Mouse (Mus musculus) stomach, embryonic 14.5 days (tissue): ENCODE results near the gene Slc22a23. TPM values are rescaled to one million over a fixed set of nuclear protein-coding genes. Genes with fewer than 3 reads are reported as not detected.

ENCODE experiments used
- ATAC-seq: fragments of 200-750 bp; cut with Nextera tagmentation; 2 replicates; pipeline ENCODE4 v1.8.0; 2017; ENCODE audit warnings: low read depth, moderate TSS enrichment; ENCODE audit not compliant: insufficient number of reproducible peaks, insufficient read depth, low FRiP score
- H3K27ac ChIP-seq: fragments of 300-500 bp; sonication (generic); 2 replicates; pipeline ENCODE4 v1.5.1; 2014; ENCODE audit warnings: mild to moderate bottlenecking, low read length, moderate library complexity, mixed read lengths
- H3K27me3 ChIP-seq: fragments of 300-500 bp; sonication (generic); 2 replicates; pipeline ENCODE4 v1.6.1; 2014; ENCODE audit warnings: low read length, control low read depth, mixed read lengths; ENCODE audit not compliant: control insufficient read depth, insufficient read depth
- H3K36me3 ChIP-seq: fragments of 300-500 bp; sonication (generic); 2 replicates; pipeline ENCODE4 v1.6.1; 2014; ENCODE audit warnings: mild to moderate bottlenecking, control low read depth, low read length, moderate library complexity, mixed read lengths; ENCODE audit not compliant: control insufficient read depth, insufficient read depth
- H3K4me1 ChIP-seq: fragments of 300-500 bp; sonication (generic); 2 replicates; pipeline ENCODE4 v1.6.1; 2014; ENCODE audit warnings: low read length, control low read depth, mixed read lengths; ENCODE audit not compliant: control insufficient read depth, insufficient read depth
- H3K4me2 ChIP-seq: fragments of 300-500 bp; sonication (generic); replicated peaks from 2 replicates; pipeline ENCODE4 v1.6.1; 2014; ENCODE audit warnings: low read depth, low read length, control low read depth
- H3K4me3 ChIP-seq: fragments of 300-500 bp; sonication (generic); 2 replicates; pipeline ENCODE4 v1.5.1; 2014; ENCODE audit warnings: low read depth, low read length, control low read depth
- H3K9ac ChIP-seq: fragments of 300-500 bp; sonication (generic); replicated peaks from 2 replicates; pipeline ENCODE4 v1.6.1; 2014; ENCODE audit warnings: low read depth, mild to moderate bottlenecking, control low read depth, low read length, moderate library complexity, mixed read lengths
- H3K9me3 ChIP-seq: fragments of 300-500 bp; sonication (generic); 2 replicates; pipeline ENCODE4 v1.6.1; 2016; ENCODE audit warnings: low read depth, low read length, control low read depth; ENCODE audit not compliant: control insufficient read depth
- WGBS: fragments of 180-500 bp; shearing (Covaris S2); extraction: QIAGEN DNeasy Blood & Tissue Kit; methylation state at CpG from one replicate; pipeline ENCODE4 v1.1.7; 2014; 5-methylcytosine and 5-hydroxymethylcytosine counted together
- polyA plus RNA-seq: library from polyadenylated mRNA; unstranded; fragments of >200 nt; fragmentation: Nextera tagmentation; extraction: Ambion mirVana; gene quantifications from 2 replicates; pipeline ENCODE4 v1.2.1, GENCODE M21; 2014

Gene Slc22a23
- polyA plus RNA-seq, 1 experiment from 2014 or later, result 4.9 TPM

DNA sequence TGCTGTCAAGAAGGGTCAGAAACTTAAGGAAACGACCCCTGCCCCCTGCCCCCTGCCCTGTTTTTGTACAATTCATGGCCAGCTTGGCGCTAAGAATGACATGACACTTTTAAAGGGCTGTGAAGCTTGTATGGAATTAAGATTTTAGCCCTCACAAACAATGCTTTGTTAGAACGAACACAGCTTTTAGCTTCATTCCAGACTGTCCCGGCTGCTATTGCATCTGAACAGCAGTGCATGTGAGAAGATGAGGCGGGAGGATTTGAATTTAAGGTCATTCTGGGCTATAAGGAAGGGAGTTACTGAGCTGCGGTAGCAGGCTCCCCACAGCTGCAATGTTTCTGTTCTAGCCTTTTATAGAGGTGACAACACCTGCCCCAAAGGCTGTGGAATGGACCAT, 96.9 kb downstream of the Slc22a23 start:
- Histone ChIP-seq H3K36me3 (no peaks in the 10 kb centered on the region), H3K9me3 (no peaks in the 10 kb centered on the region), H3K27ac (no peak overlapping the region; the same call in 1 of the 2 replicates), H3K4me2 (no peak overlapping the region), H3K27me3 (no peaks in the 10 kb centered on the region), H3K4me3 (no peak overlapping the region), H3K9ac (no peak overlapping the region), H3K4me1 (peaks cover 19% of the 10 kb centered on the region)
- 44% methylated on average over 6 of the region's 6 CpGs for WGBS
- ATAC-seq, result no peak

DNA sequence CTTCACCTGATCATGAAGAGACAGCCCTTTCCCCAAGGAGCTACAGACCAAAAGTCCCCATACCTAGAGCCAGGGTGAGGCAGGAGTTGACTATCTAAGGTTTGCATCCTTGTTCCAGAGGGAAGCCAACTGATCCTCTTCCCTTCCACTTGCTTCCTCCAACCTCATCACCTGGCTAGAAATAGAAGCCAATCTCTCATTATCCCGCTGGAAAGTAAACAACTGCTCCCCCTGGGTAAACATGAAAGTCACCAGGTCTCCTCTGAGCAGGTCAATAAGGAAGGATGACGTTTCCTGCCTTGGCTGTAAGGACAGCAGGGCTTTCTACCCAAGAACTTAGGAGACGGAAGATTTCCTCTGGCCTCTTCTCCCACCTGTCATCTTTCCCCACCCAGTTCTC, 98.2 kb downstream of the Slc22a23 start:
- Histone ChIP-seq H3K27me3 (no peaks in the 10 kb centered on the region), H3K36me3 (no peaks in the 10 kb centered on the region), H3K4me3 (no peak overlapping the region), H3K9ac (no peak overlapping the region), H3K9me3 (no peaks in the 10 kb centered on the region), H3K27ac (no peak overlapping the region), H3K4me1 (peaks cover 22% of the 10 kb centered on the region), H3K4me2 (no peak overlapping the region)
- no peak for ATAC-seq
- 45% methylated on average over 3 of the region's 3 CpGs for WGBS

DNA sequence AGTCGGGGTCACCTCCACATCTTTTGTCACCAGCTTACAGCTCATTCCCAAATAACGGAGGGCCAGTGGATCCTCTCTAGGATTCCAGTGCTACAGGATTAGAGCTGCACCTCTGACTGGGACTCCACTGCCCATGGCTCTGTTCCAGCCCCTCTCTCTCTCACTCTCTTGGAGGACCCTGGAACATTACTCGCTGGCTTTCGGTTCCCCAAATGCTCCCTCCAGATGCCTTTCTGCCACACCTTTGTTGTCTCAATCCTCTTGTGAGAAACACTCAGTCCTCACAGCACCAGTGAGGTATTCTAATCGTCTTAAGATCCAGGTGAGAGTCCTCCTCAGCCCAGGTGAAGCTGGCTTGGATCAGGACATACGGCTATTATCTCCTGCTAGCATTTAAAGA, 99.8 kb downstream of the Slc22a23 start:
- no peak for ATAC-seq
- Histone ChIP-seq H3K4me2 (no peak overlapping the region), H3K9me3 (no peaks in the 10 kb centered on the region), H3K9ac (no peak overlapping the region), H3K4me1 (peaks cover 22% of the 10 kb centered on the region), H3K4me3 (no peak overlapping the region), H3K27me3 (no peaks in the 10 kb centered on the region), H3K27ac (no peak overlapping the region), H3K36me3 (no peaks in the 10 kb centered on the region)
- 73% methylated on average over 6 of the region's 6 CpGs for WGBS

DNA sequence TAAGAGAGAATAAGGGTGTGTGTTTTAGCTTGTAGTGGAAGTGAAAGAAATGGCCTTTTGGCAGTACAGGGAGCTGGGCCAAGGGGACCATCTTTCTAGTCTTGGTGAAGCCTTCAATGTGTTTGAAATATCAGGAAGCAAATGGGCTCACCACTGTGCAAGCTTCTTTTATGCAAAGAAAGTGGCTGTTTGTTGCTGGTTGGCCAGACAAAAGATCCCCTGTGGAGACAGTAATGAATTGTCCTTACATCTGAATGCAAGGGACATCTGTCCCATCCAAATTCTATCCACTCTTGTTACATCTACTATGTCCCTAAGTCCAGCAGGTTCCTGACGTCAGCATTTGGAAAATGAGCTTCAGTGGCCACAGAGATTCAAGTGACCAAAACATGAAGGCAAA, 100.8 kb downstream of the Slc22a23 start:
- Histone ChIP-seq H3K27me3 (no peaks in the 10 kb centered on the region), H3K9ac (no peak overlapping the region), H3K27ac (no peak overlapping the region), H3K36me3 (no peaks in the 10 kb centered on the region), H3K4me3 (no peak overlapping the region), H3K4me2 (no peak overlapping the region), H3K4me1 (peaks cover 20% of the 10 kb centered on the region), H3K9me3 (no peaks in the 10 kb centered on the region)
- no peak for ATAC-seq
- 63% methylated on average over 1 of the region's 1 CpGs for WGBS

DNA sequence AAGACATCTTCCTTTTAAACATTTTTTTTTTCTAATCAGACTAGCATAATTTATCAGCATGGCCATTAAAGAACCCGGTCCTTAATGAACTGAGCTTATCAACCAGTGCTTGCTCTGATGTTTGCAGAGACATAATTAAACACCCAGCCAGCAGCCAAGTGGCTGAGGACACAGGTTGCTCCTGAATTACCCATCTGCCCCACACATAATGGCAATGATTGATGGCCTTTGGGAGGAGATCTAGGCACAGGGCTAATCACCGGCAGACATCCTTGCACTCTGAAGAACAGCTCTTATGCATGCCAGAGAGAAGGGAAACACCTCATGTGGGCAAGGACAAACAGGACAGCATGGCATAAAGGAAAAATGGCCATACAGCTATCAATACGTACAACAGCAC, 102.8 kb downstream of the Slc22a23 start:
- H3K27ac ChIP-seq, result no peak overlapping the region
- no peaks in the 10 kb centered on the region for H3K9me3 ChIP-seq
- H3K4me1 ChIP-seq, result peaks cover 14% of the 10 kb centered on the region
- H3K9ac ChIP-seq, result no peak overlapping the region
- H3K27me3 ChIP-seq, result no peaks in the 10 kb centered on the region
- WGBS, result 22% methylated on average over 3 of the region's 3 CpGs
- H3K4me3 ChIP-seq, result no peak overlapping the region
- H3K36me3 ChIP-seq, result no peaks in the 10 kb centered on the region
- no peak for ATAC-seq
- no peak overlapping the region for H3K4me2 ChIP-seq

DNA sequence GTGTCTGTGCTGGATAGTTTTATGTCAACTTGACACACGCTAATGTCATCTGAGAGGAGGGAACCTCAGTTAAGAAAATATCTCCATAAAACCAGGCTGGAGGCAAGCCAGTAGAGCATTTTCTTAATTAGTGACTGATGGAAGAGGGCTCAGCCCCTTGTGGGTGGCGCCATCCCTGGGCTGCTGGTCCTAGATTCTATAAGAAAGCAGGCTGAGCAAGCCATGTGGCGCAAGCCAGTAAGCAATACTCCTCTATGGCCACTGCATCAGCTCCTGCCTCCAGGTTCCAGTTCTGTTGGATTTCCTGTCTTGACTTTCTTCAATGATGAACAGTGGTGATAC, 104.9 kb downstream of the Slc22a23 start:
- Histone ChIP-seq H3K9me3 (no peaks in the 10 kb centered on the region), H3K36me3 (no peaks in the 10 kb centered on the region), H3K27ac (no peak overlapping the region), H3K9ac (no peak overlapping the region), H3K4me3 (no peak overlapping the region), H3K4me1 (peaks cover 14% of the 10 kb centered on the region), H3K4me2 (no peak overlapping the region), H3K27me3 (no peaks in the 10 kb centered on the region)
- 82% methylated on average over 3 of the region's 3 CpGs for WGBS
- ATAC-seq, result no peak

DNA sequence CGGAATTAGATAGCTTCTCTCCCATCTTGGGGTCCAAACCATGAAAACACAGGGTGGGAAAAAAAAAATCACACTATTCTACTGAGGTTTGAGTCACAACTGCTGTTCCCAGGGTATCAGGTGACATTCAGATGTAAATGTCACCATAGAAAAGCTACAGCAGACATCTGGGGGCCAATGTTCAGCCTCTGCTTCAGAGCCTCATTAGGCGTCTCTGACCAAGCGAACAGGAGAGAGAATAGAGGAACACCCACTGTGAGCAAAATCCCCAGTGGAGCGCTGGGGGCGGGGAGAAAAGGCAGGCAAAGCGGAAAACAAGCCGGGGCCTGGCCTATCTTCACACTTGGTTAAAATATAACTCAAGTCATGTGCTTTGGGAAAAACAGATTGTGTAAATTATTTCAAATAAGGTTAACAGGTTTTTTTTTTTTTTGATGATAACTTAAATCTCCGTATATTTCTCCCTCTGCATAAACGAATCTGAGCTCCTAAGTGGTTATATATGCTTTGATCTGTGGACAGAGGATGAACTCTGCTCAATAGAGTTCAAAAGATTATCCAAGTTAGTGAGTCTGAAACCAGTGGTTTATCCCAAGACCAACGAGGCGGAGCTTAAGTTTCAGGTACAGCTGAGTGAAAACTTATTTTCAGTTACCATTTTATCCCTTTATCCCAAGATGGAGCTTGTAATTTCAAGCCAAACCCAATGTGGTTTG, 105.5 kb downstream of the Slc22a23 start:
- H3K27me3 ChIP-seq, result no peaks in the 10 kb centered on the region
- H3K4me2 ChIP-seq, result no peak overlapping the region; the same call in 1 of the 2 replicates
- no peaks in the 10 kb centered on the region for H3K36me3 ChIP-seq
- ATAC-seq, result no peak
- H3K9me3 ChIP-seq, result no peaks in the 10 kb centered on the region
- no peak overlapping the region for H3K4me3 ChIP-seq
- H3K4me1 ChIP-seq, result peaks cover 14% of the 10 kb centered on the region
- WGBS, result 34% methylated on average over 11 of the region's 11 CpGs
- H3K9ac ChIP-seq, result no peak overlapping the region
- H3K27ac ChIP-seq, result no peak overlapping the region

DNA sequence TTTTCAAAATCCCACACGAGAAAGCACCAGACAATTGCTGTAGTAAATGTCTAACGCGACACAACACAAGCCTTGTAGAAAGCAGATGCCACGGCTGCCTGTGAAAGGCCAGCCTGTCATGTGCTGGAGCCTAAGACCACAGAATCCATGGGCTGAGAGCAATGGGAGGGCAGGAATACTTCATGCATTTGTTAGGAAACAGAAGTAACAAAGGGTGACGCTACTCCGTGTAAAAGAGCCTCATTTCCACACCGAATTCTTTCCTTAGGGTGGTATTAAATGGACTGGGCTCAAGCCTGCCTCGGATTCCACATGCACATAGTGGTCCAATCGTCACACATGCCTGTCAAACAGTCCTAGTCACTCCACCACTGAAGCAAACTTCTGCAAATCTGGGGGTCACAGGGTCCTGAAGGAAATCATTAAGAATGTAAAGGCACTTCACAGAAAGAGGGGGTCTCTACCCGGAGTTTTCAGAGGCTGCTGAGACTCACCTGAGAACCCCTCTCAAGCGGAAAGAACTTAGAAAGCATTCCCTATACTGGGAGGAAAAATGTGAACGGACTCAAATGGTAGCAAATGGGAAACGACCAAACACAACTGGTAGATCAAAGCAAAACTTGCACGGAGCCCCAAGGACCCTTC, 106.2 kb downstream of the Slc22a23 start:
- no peak for ATAC-seq
- WGBS, result 20% methylated on average over 14 of the region's 14 CpGs
- Histone ChIP-seq H3K9ac (no peak overlapping the region), H3K9me3 (no peaks in the 10 kb centered on the region), H3K4me2 (no peak overlapping the region), H3K4me1 (peaks cover 14% of the 10 kb centered on the region), H3K4me3 (no peak overlapping the region), H3K36me3 (no peaks in the 10 kb centered on the region), H3K27ac (no peak overlapping the region), H3K27me3 (no peaks in the 10 kb centered on the region)

DNA sequence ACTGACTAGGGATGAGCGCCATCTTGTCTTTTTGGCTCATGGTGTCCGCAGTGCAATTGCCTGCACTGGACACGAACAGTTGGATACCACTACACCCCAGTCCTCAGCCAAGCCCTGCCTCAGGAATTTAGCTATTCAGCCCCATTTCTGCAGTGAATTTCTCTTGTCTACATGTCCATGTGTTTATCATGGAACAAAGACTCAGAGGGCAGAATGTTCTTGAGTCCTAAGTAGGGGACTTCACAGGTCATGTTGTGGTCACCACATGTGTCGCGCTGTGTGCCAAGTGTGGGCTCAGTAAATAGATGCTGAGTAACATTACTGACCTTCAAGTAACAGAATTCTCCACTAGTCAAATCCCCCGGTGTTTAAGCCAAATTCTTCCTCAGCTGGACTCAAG, 109.9 kb downstream of the Slc22a23 start:
- Histone ChIP-seq H3K9ac (no peak overlapping the region), H3K36me3 (no peaks in the 10 kb centered on the region), H3K4me3 (no peak overlapping the region), H3K9me3 (no peaks in the 10 kb centered on the region), H3K4me2 (no peak overlapping the region), H3K27ac (no peak overlapping the region), H3K4me1 (peaks cover 11% of the 10 kb centered on the region; the same call in 1 of the 2 replicates), H3K27me3 (no peaks in the 10 kb centered on the region)
- no peak for ATAC-seq
- 91% methylated on average over 6 of the region's 6 CpGs for WGBS
